Mouse (Mus musculus) adrenal gland, adult (tissue): ENCODE measurements at regions not wholly inside any gene's neighbourhood (a gene's known extent, or its start where the extent isn't known, plus 50 kb on each side); places are given as distances from the start of the nearest gene placed in this dataset.
A peak's percentile ranks its signal among the peaks of the same experiment; 100 is the strongest.

Experiments used
- DNase-seq, 2 experiments: peaks; one replicate each; pipeline ENCODE4 v3.0.0; 2022 to 2023; ENCODE audit warnings: low spot score in 1 of 2; ENCODE audit not compliant: inconsistent age in 2 of 2

DNA sequence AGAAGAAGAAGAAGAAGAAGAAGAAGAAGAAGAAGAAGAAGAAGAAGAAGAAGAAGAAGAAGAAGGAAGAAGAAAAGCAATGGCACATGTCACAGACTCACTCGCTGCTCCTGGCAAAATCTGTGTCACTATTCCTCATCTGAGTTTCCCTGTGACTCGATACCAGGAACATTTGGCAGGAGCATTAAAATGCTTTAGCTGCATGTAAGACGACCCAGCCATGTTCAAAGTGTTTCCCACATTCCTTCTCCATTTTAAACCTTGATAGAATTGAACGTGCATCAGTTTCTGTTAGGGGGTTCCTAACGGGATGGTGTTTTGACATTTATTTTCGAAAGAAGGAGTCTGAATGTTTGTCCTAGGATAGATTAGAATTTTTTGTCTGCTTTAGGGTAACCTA is 51.2 kb upstream of the Pja2 start:
- DNase-seq, result no peak

GRCm38 (mm10) chr17:64383600-64383999 is 51.9 kb upstream of the Pja2 start:
- no peak for DNase-seq

GRCm38 (mm10) chr17:64390349-64390748 is 58.6 kb upstream of the Pja2 start:
- no peak for DNase-seq

- peak; percentile 29 to 71 for DNase-seq
Measured at GRCm38 (mm10) chr17:64397254-64397897, 65.7 kb upstream of the Pja2 start.

- DNase-seq, result peak; percentile 51 to 82
Measured at GRCm38 (mm10) chr17:64398114-64398692, 66.5 kb upstream of the Pja2 start.

DNA sequence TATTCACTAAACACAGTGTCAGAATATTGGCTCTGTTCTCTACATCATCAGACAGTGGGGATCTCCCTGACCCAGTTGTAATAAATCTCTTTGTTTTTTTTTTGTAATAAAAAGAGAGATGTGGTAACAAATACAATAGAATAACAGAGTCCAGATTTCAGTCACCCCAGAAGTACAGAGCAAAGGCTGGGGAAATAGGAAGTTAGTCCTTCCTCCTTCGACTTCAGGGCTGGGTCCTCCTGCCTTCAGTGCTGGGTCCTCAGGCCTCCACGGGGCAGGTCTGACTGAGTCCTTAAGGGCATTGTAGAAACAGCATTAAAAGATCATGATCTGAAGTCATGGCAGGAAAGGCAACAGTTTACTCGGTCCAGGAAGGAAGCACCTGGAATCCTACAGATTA is 67.0 kb upstream of the Pja2 start:
- peak in 1 of 2 experiments; percentile 57 for DNase-seq

GRCm38 (mm10) chr17:64406742-64407254 is 75.1 kb upstream of the Pja2 start:
- no peak for DNase-seq

DNA sequence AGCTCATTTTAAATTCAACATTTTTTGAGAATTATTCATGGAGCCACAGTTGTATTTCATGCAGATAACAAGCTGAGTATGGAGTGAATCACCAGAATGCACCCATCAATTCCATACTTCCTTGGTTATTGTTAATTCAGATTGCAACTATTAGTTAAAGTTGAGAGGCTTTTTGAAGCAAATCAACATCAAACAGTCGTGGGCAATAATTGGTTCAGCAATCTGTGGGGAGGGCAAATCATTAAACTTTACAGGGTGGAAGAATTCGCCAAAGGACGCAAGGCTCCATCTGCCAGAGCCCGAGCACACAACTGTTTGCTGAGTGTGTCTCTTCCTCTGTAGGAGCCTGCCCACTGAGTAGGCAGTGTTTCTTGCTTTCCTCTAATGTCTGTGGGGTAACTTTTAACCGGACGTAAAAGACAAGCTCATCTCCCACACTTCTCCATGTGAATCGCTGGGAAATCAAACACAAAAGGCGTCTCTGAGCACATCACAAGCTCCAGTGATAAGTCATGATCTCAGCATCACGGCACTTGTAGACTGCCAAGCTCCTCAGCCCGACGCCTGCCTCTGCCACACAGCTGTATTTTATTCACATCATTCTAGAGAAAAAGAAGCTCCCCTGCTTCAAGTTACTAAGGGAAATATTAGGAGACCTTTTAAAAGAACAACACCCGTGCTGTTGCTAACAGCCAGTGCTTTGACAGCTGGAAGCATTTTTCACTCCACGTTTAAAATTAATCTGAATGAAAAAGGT is 75.7 kb upstream of the Pja2 start:
- DNase-seq, result no peak

DNA sequence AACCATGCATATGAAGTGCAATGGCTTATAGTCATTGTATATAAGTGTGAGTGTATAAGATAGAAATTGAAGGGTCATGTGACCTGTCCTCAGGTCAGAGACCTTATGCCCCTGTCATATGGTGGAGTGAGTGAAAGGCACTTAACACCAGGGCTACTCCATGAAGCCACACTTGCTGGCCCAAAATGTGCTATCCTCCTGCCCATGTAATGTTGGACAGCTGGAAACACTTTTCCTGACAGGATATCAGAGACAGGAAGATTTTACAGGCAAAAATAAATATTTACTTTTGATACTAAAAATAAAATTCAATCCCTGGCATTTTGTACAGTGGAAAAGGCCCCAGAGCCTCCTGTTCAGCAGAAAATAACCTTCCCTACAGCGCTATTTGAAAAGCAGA is 94.1 kb upstream of the Pja2 start:
- no peak for DNase-seq

- no peak for DNase-seq
Measured at GRCm38 (mm10) chr17:64426536-64426935, 94.8 kb upstream of the Pja2 start.

DNA sequence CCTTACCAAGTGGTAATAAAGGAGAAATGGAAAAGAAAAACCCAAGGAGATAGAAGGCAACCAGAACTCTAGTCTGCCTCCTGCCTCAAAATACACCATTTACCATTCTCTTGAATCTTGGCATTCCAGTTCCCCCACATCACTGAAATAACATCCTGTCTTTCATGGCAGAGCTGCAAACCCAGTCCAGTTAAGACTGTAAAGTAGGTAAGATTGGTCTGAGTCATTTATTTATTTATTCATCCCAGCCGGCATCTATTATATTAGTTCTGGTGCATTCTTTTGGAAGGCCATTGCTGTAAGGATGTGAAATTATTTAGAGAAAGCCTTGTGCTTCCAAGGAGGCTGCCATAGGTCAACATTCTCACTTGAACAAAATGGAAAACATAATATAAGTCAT is 107.9 kb upstream of the Pja2 start:
- DNase-seq, result no peak

GRCm38 (mm10) chr17:64454736-64455135 is 123.0 kb upstream of the Pja2 start:
- DNase-seq, result no peak

GRCm38 (mm10) chr17:64466273-64466672 is 134.3 kb upstream of the Man2a1 start:
- DNase-seq, result no peak

DNA sequence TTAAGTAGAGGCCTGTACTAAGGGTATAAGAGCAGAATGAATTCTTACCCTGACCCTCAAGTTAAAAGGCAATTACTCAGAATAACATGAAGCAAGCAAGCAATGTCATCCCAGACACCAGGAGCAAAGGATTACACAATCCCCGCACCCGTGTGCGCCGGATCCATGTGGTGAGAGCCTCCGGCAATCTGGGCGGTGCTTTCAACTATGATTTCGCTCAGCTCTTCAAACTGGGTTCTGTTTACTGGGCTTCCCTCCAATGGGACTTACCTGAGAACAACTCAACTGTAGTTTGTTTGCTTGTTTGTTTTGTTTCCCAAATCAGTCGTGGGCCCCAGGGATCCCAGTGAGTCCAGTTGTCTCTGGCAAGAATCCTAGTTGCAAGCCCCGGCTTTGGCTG is 133.8 kb upstream of the Man2a1 start:
- no peak for DNase-seq

DNA sequence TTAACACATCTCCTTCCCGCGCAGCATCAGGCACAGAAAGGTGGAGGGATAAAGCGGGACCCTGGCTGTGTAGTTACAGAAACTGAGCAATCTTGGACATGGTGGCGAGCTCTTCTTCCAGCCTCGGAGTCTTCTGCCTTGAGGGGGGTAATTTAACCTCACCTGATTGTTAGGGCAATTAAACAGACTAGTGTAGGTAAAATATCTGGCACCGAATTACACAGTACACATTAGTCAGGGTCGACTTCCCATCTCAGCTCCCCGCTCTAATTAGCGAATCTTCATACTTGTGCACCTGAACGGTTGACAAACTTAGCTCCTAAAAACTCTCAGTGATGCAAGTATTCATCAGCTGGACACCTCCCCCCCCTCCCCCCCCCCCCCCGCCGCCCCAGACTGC is 133.2 kb upstream of the Man2a1 start:
- DNase-seq, result no peak

- DNase-seq, result no peak
Measured at GRCm38 (mm10) chr17:64469754-64470400, 130.7 kb upstream of the Man2a1 start.

DNA sequence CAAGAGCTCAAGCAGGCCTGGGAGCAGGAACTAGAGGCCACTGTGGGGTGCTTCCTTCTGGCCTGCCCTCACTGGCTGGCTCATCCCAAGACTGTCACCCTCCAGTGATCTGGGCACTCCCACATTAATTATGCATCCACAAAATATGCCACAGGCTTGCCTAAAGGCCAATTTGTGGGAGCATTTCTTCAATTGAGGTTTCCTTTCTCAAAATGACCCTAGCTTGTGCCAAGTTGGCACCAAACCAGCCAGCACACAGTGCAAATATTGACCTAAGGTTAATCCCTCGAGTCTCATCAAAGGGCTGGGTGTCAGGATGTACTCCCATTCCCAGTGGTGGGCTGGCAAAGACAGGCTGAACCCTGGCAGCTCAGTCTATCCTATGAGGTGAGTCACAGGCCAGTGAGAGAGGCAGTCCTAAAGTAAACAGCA is 119.9 kb upstream of the Man2a1 start:
- DNase-seq, result peak; percentile 74 to 75

GRCm38 (mm10) chr17:64484835-64485234 is 115.7 kb upstream of the Man2a1 start:
- no peak for DNase-seq

GRCm38 (mm10) chr17:64489769-64490335 is 110.7 kb upstream of the Man2a1 start:
- no peak for DNase-seq

DNA sequence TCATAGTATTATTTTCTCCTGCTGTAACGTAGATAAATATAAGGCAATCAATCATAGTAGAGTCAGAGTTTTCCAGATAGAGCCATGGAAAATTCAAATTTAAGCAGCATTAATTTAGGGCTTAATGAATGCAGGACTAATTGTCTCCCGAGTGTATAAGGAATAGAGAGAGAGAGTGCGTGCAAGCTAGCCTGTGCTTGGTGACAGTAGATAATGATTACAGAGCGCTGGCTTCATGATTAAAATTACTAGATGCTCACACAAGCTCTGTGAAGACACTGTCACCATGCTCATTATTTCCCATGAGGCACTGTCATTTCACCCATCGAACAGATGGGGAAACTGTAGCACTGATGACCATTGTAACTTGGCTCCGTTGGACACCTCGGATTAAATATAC is 109.9 kb upstream of the Man2a1 start:
- no peak for DNase-seq

GRCm38 (mm10) chr17:64491922-64492353 is 108.6 kb upstream of the Man2a1 start:
- no peak for DNase-seq
